Comparison of ENCODE assay signal across 23 mouse cellular contexts in the genomic region with DNA sequence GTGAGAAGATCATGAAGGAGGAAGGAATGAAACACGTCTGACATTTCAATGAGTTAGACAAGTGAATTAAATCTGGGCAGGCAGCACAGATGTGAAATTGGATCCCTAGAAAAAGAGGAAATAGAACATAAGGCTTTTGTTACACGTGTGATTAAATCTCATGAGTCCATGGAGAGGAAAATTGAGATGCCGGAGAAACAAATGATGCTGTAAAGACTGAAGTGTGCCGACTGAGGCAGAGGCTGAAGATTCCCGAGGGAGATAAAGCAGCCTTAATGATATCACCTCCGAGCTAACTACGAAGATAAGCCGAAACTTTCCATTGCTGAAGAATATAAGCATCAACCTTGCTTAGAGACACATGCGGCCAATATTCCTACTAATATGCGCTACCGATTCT.
DNase-seq lines count a peak whose midpoint lies in the region; ATAC-seq and TF ChIP-seq lines count a peak whose summit lies in the region.
"Had no signal": no experiment of that assay in that cellular context is flagged by ENCODE, and none has a peak within 500 bp of the region (broad histone marks: within the 10 kb centered on the region; RNA-seq: fewer than 3 reads in every experiment).

No protein-coding gene starts in this region.

- no peak overlapping the region for H3K9ac ChIP-seq in embryonic facial prominence, embryonic 11.5 days (replicated peaks; ENCODE audit: low read length)
- no peak overlapping the region for H3K9ac ChIP-seq in kidney, postnatal 0 days (ENCODE audit: low read depth, low read length)
- no peak overlapping the region for H3K9ac ChIP-seq in kidney, embryonic 15.5 days
- no peak overlapping the region for H3K9ac ChIP-seq in limb, embryonic 14.5 days (ENCODE audit: low read depth, low read length, severe bottlenecking)
- H3K9ac ChIP-seq: embryonic facial prominence, embryonic 12.5 days; embryonic facial prominence, embryonic 15.5 days; forebrain, embryonic 12.5 days had no signal

- no peak overlapping the region for H3K4me2 ChIP-seq in embryonic facial prominence, embryonic 11.5 days (ENCODE audit: low read depth, low read length)
- no peak overlapping the region for H3K4me2 ChIP-seq in kidney, postnatal 0 days (ENCODE audit: low read length)
- no peak overlapping the region for H3K4me2 ChIP-seq in kidney, embryonic 15.5 days
- no peak overlapping the region for H3K4me2 ChIP-seq in limb, embryonic 14.5 days (replicated peaks; ENCODE audit: low read depth, low read length, severe bottlenecking)
- H3K4me2 ChIP-seq: embryonic facial prominence, embryonic 12.5 days; embryonic facial prominence, embryonic 15.5 days; forebrain, embryonic 12.5 days had no signal

- TF ChIP-seq CTCF in kidney, postnatal 0 days (IDR thresholded peaks at IDR 0.05; ENCODE audit: low read depth): no peak

- 64% methylated on average over 11 of the region's 11 CpGs for WGBS in embryonic facial prominence, embryonic 11.5 days
- 79% methylated on average over 11 of the region's 11 CpGs for WGBS in embryonic facial prominence, embryonic 10.5 days
- 57% methylated on average over 11 of the region's 11 CpGs for WGBS in kidney, postnatal 0 days
- 64% methylated on average over 11 of the region's 11 CpGs for WGBS in kidney, embryonic 15.5 days
- WGBS in limb, embryonic 14.5 days: 58% methylated on average over 11 of the region's 11 CpGs

- H3K36me3 ChIP-seq in embryonic facial prominence, embryonic 11.5 days (replicated peaks; ENCODE audit: control insufficient read depth, insufficient read depth, low read depth, low read length): no peaks in the 10 kb centered on the region
- no peaks in the 10 kb centered on the region for H3K36me3 ChIP-seq in embryonic facial prominence, embryonic 10.5 days (replicated peaks)
- no peaks in the 10 kb centered on the region for H3K36me3 ChIP-seq in kidney, postnatal 0 days (ENCODE audit: insufficient read depth, low read length)
- H3K36me3 ChIP-seq in kidney, embryonic 15.5 days: no peaks in the 10 kb centered on the region
- H3K36me3 ChIP-seq in limb, embryonic 14.5 days (ENCODE audit: control insufficient read depth, insufficient read depth, low read length): no peaks in the 10 kb centered on the region
- H3K36me3 ChIP-seq: embryonic facial prominence, embryonic 12.5 days; embryonic facial prominence, embryonic 15.5 days; forebrain, embryonic 10.5 days; forebrain, embryonic 12.5 days had no signal

- H3K27ac ChIP-seq in embryonic facial prominence, embryonic 11.5 days (replicated peaks; ENCODE audit: low read depth, low read length): no peak overlapping the region
- H3K27ac ChIP-seq in embryonic facial prominence, embryonic 10.5 days (replicated peaks): no peak overlapping the region
- no peak overlapping the region for H3K27ac ChIP-seq in kidney, postnatal 0 days
- H3K27ac ChIP-seq in kidney, embryonic 15.5 days: no peak overlapping the region
- H3K27ac ChIP-seq in limb, embryonic 14.5 days (replicated peaks; ENCODE audit: low read depth, low read length): no peak overlapping the region
- H3K27ac ChIP-seq: embryonic facial prominence, embryonic 12.5 days; embryonic facial prominence, embryonic 15.5 days; forebrain, embryonic 10.5 days; forebrain, embryonic 12.5 days had no signal

- TF ChIP-seq POLR2A in limb, embryonic 14.5 days (IDR thresholded peaks at IDR 0.05; ENCODE audit: borderline replicate concordance, extremely low read depth, insufficient read depth, insufficient read length): no peak

- H3K4me1 ChIP-seq in embryonic facial prominence, embryonic 11.5 days (ENCODE audit: control insufficient read depth, insufficient read depth, low read length): no peaks in the 10 kb centered on the region
- H3K4me1 ChIP-seq in embryonic facial prominence, embryonic 10.5 days: no peaks in the 10 kb centered on the region
- no peaks in the 10 kb centered on the region for H3K4me1 ChIP-seq in kidney, postnatal 0 days (replicated peaks; ENCODE audit: insufficient read depth, low read length)
- no peaks in the 10 kb centered on the region for H3K4me1 ChIP-seq in kidney, embryonic 15.5 days
- H3K4me1 ChIP-seq in limb, embryonic 14.5 days (ENCODE audit: control insufficient read depth, insufficient read depth, low read length): no peaks in the 10 kb centered on the region
- H3K4me1 ChIP-seq: embryonic facial prominence, embryonic 12.5 days; embryonic facial prominence, embryonic 15.5 days; forebrain, embryonic 10.5 days; forebrain, embryonic 12.5 days had no signal

- no peak for ATAC-seq in embryonic facial prominence, embryonic 11.5 days (replicated peaks; ENCODE audit: insufficient number of reproducible peaks, low FRiP score, low TSS enrichment, low read depth)
- ATAC-seq in kidney, postnatal 0 days (replicated peaks; ENCODE audit: low FRiP score, low read depth): no peak
- ATAC-seq in kidney, embryonic 15.5 days (replicated peaks; ENCODE audit: low FRiP score): no peak
- no peak for ATAC-seq in limb, embryonic 14.5 days (ENCODE audit: low FRiP score, low read depth)
- ATAC-seq: forebrain, embryonic 14.5 days; forebrain, embryonic 16.5 days had no signal

- H3K27me3 ChIP-seq in embryonic facial prominence, embryonic 11.5 days (ENCODE audit: control insufficient read depth, insufficient read depth, low read length): no peaks in the 10 kb centered on the region
- no peaks in the 10 kb centered on the region for H3K27me3 ChIP-seq in embryonic facial prominence, embryonic 10.5 days (replicated peaks; ENCODE audit: low read depth, poor library complexity, severe bottlenecking)
- no peaks in the 10 kb centered on the region for H3K27me3 ChIP-seq in kidney, postnatal 0 days (ENCODE audit: insufficient read depth, low read length)
- H3K27me3 ChIP-seq in kidney, embryonic 15.5 days: no peaks in the 10 kb centered on the region
- no peaks in the 10 kb centered on the region for H3K27me3 ChIP-seq in limb, embryonic 14.5 days (ENCODE audit: control insufficient read depth, insufficient read depth, low read length)
- H3K27me3 ChIP-seq: embryonic facial prominence, embryonic 12.5 days; embryonic facial prominence, embryonic 15.5 days; forebrain, embryonic 12.5 days had no signal

- peak; percentile 10 for DNase-seq in embryonic facial prominence, embryonic 11.5 days (ENCODE audit: low spot score)
- no peak for DNase-seq in embryonic facial prominence, embryonic 10.5 days (ENCODE audit: low spot score)
- peak; percentile 10 for DNase-seq in kidney, postnatal 0 days (ENCODE audit: low spot score)
- peak; percentile 36 for DNase-seq in brain, adult 2 months (ENCODE audit: low read depth, low spot score)
- peak; percentile 9 for DNase-seq in limb, embryonic 14.5 days (ENCODE audit: low spot score)
- DNase-seq in right cerebral cortex, adult 2 months (ENCODE audit: low spot score in 2 of 2): no peak
- DNase-seq in B cell, adult 2 months: no peak
- DNase-seq: adrenal gland, adult 2 months; adrenal gland, postnatal 10 days; adrenal gland, postnatal 25 days; cerebellum, adult 11-12 months; cerebellum, adult 2 months; cerebellum, adult 9-10 months; cerebellum, postnatal 10 days; cerebellum, postnatal 25 days had no signal

- H3K4me3 ChIP-seq in embryonic facial prominence, embryonic 11.5 days (ENCODE audit: low read depth, low read length): no peak overlapping the region
- H3K4me3 ChIP-seq in embryonic facial prominence, embryonic 10.5 days: no peak overlapping the region
- H3K4me3 ChIP-seq in kidney, postnatal 0 days (replicated peaks; ENCODE audit: low read depth, low read length): no peak overlapping the region
- H3K4me3 ChIP-seq in kidney, embryonic 15.5 days (replicated peaks): no peak overlapping the region
- H3K4me3 ChIP-seq in limb, embryonic 14.5 days (replicated peaks; ENCODE audit: low read length): no peak overlapping the region
- H3K4me3 ChIP-seq: embryonic facial prominence, embryonic 12.5 days; embryonic facial prominence, embryonic 15.5 days; erythroblast, embryonic 14.5 days; forebrain, embryonic 10.5 days; forebrain, embryonic 12.5 days had no signal

- no peaks in the 10 kb centered on the region for H3K9me3 ChIP-seq in embryonic facial prominence, embryonic 11.5 days (replicated peaks; ENCODE audit: control insufficient read depth, low read length)
- H3K9me3 ChIP-seq in embryonic facial prominence, embryonic 10.5 days: no peaks in the 10 kb centered on the region
- no peaks in the 10 kb centered on the region for H3K9me3 ChIP-seq in kidney, postnatal 0 days (replicated peaks; ENCODE audit: low read length)
- no peaks in the 10 kb centered on the region for H3K9me3 ChIP-seq in kidney, embryonic 15.5 days (replicated peaks)
- no peaks in the 10 kb centered on the region for H3K9me3 ChIP-seq in limb, embryonic 14.5 days (ENCODE audit: control insufficient read depth, low read length)
- H3K9me3 ChIP-seq: embryonic facial prominence, embryonic 12.5 days; embryonic facial prominence, embryonic 15.5 days; forebrain, embryonic 10.5 days; forebrain, embryonic 12.5 days had no signal

Comparison
In these comparisons a context has a peak if more than half of its experiments do, and no peak if none do; other contexts are left out.
1. DNase-seq: peak in embryonic facial prominence, embryonic 11.5 days (single experiment), kidney, postnatal 0 days (single experiment), brain, adult 2 months (single experiment) and limb, embryonic 14.5 days (single experiment); none in embryonic facial prominence, embryonic 10.5 days (single experiment), right cerebral cortex, adult 2 months (0 of 2) and B cell, adult 2 months (0 of 2).